Mouse (Mus musculus) thymus, postnatal 0 days (tissue): ENCODE data around the gene Sgf29. TPM values are rescaled to one million over a fixed set of nuclear protein-coding genes. Genes with fewer than 3 reads are reported as not detected.
"Not testable (repeated sequence)": the region's sequence is repeated elsewhere in the genome, so short reads cannot be mapped to it uniquely, and the experiment has no call there.

ENCODE experiments used
- DNase-seq: peaks from one replicate; pipeline ENCODE4 v3.0.0-alpha.2; 2015; ENCODE audit warnings: low spot score
- polyA plus RNA-seq: library from polyadenylated mRNA; unstranded; fragments of >200 nt; fragmentation: Nextera tagmentation; extraction: Ambion mirVana; gene quantifications from 2 replicates; pipeline ENCODE4 v1.2.1, GENCODE M21; 2015

The Sgf29 gene
- polyA plus RNA-seq, 1 experiment from 2014 or later = 62.2 TPM

GRCm38 (mm10) chr7:126678545-126679341 lies 29.6 kb downstream of the Sgf29 start:
- no peak for DNase-seq

GRCm38 (mm10) chr7:126679683-126680082 lies 30.6 kb downstream of the Sgf29 start:
- no peak for DNase-seq

- no peak for DNase-seq
Measured at GRCm38 (mm10) chr7:126681221-126681620, 32.1 kb downstream of the Sgf29 start.

GRCm38 (mm10) chr7:126688156-126688555 lies 39.0 kb downstream of the Sgf29 start:
- DNase-seq = not testable (repeated sequence)

- no peak for DNase-seq
Measured at GRCm38 (mm10) chr7:126689021-126689420, 39.9 kb downstream of the Sgf29 start.

- no peak for DNase-seq
Measured at GRCm38 (mm10) chr7:126690737-126691136, 41.6 kb downstream of the Sgf29 start.

GRCm38 (mm10) chr7:126691676-126692075 lies 42.6 kb downstream of the Sgf29 start:
- DNase-seq = no peak

- no peak for DNase-seq
Measured at GRCm38 (mm10) chr7:126692426-126692825, 43.3 kb downstream of the Sgf29 start.

GRCm38 (mm10) chr7:126693256-126693655 lies 44.1 kb downstream of the Sgf29 start:
- peak; percentile 90 for DNase-seq

- DNase-seq = no peak
Measured at GRCm38 (mm10) chr7:126693781-126694180, 44.7 kb downstream of the Sgf29 start.

- no peak for DNase-seq
Measured at GRCm38 (mm10) chr7:126694441-126695051, 45.4 kb downstream of the Sgf29 start.

- DNase-seq = peak; percentile 83
Measured at GRCm38 (mm10) chr7:126695210-126695611, 46.1 kb downstream of the Sgf29 start, which contains the start of gene Bola2. Gene Bola2, plus strand, starts transcription at chr7:126695401.

- DNase-seq = peak; percentile 97
Measured at GRCm38 (mm10) chr7:126695631-126696207, 46.6 kb downstream of the Sgf29 start, which contains the start of gene Slx1b. Gene Slx1b, minus strand, starts transcription at chr7:126695784.

GRCm38 (mm10) chr7:126696303-126696702 lies 47.2 kb downstream of the Sgf29 start:
- no peak for DNase-seq

GRCm38 (mm10) chr7:126696886-126697285 lies 47.8 kb downstream of the Sgf29 start:
- DNase-seq = no peak

- no peak for DNase-seq
Measured at GRCm38 (mm10) chr7:126697838-126698237, 48.7 kb downstream of the Sgf29 start.

GRCm38 (mm10) chr7:126700063-126701015 lies 51.2 kb downstream of the Sgf29 start:
- no peak for DNase-seq

GRCm38 (mm10) chr7:126701070-126701469 lies 52.0 kb downstream of the Sgf29 start:
- DNase-seq = peak; percentile 93

- DNase-seq = no peak
Measured at GRCm38 (mm10) chr7:126701559-126702357, 52.6 kb downstream of the Sgf29 start.

GRCm38 (mm10) chr7:126702358-126702757 lies 53.2 kb downstream of the Sgf29 start:
- DNase-seq = peak; percentile 89
